Mouse (Mus musculus) spleen, adult 12 weeks (tissue): ENCODE results near the gene Gm10401.

ENCODE experiments used
- DNase-seq: peaks from one replicate; pipeline ENCODE4 v3.0.0; 2022; ENCODE audit warnings: low spot score

Gene Gm10401

DNA sequence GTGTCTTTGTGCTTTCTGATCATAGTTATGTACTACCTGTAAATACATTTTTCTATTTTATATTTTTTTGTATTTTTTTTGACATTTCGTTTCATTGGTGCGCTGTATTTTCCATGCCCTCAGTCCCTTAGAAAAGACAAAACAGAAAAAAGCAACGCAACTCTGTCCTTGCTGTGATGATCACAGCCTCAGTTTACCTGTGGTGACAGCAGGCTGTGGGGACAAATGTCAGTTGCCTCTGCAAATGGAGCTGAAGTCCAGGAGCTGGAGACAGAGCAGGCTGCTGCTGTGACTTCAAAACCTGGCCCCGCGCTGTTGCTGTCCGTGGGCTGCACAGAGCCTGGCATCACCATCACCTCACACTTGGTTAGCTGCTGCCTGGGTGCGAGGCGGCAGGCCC is at the start of gene Gm10401:
Gene Gm10401, minus strand, starts transcription at position 101 of the 400 bp plus-strand sequence.
- DNase-seq, result no peak

DNA sequence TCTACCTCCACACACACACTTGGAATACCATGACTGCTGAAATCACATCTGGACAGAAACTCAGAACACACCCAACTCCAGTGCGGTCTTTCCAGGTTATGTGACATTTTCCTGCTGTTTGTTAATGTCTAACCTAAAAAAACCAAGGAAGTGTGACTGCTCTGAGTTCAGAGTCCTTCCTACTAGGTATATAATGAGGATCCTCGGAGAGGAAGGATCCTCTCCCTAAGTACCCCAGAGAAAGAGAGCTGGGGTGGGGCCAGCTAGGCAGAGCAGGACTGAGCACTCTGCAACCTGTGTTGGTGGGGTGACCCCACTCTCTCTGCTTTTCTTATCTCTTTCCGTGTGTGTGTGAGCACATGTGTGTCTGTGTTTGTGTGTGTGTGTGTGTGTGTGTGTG is 49.3 kb upstream of the Gm10401 start:
- DNase-seq, result no peak

GRCm38 (mm10) chr5:115146747-115147130 is 48.6 kb upstream of the Gm10401 start:
- no peak for DNase-seq

GRCm38 (mm10) chr5:115145976-115146746 is 48.1 kb upstream of the Gm10401 start:
- DNase-seq, result no peak

DNA sequence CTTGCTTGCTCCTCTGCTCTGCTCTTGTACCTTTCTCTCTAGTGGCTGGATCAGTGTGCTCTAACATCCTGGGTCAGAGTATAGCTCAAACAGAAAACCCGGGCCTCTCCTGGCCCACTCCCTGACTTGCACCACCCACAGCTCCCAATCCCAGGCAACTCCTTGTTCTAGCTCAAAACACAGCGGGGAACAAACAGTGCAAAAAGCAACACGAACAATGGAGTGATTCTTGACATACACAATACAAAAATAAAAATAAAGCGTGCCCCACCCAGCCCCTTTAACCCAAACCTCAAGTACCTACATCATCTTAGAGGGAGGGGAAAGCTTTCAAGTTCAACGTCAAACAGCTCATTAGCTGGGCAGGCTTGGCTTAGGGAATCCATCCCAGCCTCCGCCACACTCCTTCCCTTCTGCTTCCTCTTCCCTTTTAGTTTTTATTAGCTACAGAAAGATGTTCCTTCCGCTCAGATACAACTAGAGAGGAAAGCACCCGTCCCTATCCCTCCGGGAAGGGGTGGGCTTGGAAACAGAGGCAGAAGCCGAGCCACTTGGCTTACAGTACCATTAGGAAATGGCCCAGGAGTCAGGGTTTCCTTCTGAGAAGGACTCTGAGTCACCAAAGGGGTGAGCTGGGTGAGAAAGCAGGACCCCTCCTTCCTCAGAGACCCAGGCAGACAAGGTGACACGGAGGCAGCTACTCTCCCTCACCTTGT is 47.3 kb upstream of the Gm10401 start:
- no peak for DNase-seq

DNA sequence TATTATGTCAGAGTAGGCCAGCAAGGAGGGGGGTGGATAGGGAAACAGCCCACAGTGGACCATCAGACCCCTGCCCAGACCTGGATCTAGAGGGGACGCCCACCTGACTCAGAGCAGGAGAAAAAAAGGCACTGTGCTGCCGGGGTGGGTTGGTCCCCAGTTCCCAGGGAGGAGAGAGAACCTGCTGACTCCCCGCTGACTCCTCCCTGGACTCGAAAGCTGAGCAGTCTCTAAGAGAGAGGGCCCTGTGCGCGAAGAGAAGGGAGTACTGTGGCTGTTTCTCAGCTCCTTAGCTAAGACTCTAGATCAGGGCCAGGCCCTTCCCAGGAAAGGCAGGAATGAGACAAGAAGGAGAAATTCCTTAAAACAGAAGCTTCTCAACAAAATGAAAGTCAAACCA is 46.4 kb upstream of the Gm10401 start:
- DNase-seq, result no peak

GRCm38 (mm10) chr5:115143552-115143951 is 45.5 kb upstream of the Gm10401 start:
- DNase-seq, result no peak

GRCm38 (mm10) chr5:115142166-115142697 is 44.1 kb upstream of the Gm10401 start:
- no peak for DNase-seq

- DNase-seq, result no peak
Observed at GRCm38 (mm10) chr5:115140726-115141125, 42.6 kb upstream of the Gm10401 start.

GRCm38 (mm10) chr5:115139124-115139523 is 41.0 kb upstream of the Gm10401 start:
- no peak for DNase-seq

DNA sequence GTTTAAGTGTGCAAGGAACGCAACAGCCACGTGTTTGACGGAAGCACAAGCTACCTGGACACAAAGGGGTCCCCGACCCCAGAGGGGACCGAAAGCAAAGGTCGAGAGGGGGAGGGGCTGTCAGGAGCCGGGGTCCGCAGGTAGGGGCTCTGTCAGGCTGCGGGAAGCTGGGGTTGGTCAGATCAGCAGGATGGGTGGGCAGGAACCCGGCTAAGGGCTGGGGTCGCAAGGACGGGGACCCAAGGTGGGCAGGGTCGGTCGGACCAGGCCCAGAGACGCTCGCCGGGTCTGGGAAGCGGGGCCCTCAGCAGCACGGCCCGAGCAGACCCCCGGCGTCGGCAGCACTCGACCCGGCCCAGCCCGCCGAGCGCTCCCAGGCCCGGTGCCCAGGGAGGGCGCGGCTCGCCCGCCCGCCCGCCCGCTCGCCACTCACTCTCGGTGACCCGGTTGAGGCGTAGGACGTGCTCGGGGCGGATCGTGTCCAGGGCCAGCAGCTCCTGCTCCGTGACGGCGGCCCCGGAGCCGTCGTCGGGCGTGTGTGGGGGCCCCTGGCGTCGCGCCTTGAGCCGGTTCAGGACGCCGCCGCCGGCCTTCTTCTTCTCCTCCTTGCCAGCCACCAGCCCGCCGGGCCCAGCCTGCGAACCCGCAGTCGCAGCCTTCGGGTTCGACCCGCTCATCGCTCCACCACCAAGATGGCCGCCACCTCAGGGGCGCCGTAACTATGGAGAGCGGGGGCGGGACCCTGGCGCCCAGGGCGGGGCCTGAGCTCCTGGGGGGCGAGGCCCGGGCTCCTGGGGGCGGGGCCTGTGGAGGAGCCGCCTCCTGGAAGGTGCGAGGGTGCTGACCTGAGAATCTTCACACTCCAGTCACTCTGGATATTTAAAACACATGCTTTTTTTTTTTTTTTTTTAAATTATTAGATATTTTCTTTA is 36.4 kb upstream of the Gm10401 start, which contains the start of gene Unc119b:
Gene Unc119b, minus strand, starts transcription at position 742 of the 932 bp plus-strand sequence.
- peak; percentile 88 for DNase-seq

DNA sequence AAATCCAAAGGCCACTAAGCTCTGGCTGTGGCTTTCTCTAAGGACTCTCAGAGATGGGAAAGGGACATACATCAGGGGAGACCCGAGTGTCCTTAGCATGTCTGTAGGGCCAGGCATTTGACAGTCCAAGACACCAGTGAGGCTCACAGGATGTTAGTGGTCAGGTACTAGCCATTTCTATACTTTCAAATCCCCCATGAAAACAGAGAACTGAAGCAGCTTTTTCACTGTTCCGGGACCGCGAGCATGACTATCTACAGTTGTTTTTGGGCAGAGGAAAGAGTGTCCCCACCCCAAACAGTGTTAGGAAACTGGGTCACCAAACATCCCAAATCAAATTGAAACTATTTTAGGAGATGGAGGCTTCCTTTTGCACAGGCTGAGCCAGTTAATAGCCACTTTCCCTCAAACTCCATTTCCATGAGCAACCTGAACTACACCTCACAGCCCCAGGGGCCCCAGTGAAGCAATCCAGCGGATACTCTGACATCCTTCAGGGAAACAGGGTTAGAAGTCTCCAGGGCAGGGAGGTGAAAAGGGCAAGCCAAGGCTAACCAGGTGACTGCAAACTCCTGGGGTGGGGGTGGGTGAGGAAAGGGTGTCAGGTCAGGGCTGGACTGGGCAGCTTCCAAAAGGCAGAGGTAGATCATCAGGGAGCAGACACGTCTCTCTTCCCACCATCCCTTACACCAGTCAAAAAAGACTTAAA is 35.4 kb upstream of the Gm10401 start:
- DNase-seq, result no peak

DNA sequence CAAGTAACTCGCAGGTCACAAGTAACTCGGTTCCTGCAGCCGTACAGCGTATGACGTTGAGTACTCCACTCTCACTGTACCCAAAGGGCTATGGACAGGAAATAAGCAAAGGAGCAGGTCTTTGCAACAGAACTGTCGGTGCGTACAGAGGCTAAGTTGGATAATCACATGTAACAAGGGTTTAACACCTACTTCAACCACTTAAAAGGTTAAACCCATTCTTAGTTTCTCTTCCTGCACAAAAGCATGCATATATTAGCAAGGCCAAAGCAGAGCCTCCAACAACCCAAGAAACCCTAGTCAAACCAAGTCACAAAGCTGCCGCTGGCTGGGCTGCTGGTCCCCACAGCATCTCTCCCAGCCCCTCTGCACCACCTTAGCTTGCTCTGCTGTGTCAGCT is 34.4 kb upstream of the Gm10401 start:
- no peak for DNase-seq

DNA sequence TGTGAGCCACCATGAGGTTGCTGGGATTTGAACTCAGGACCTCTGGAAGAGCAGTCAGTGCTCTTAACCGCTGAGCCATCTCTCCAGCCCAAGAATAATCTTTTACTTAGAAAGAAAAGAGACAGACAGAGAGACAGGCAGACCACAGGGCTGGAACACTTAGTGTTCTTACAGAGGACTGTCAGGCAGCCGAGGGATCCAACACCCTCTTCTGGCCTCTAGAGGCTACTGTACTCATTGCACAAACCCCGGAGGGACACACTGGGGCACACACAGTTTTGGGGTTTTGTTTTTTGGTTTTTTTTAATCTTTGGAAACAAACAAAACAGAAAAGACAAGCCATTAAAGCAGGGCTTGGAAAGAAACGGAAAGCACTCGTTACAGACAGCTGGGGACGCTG is 31.2 kb upstream of the Gm10401 start:
- DNase-seq, result no peak

DNA sequence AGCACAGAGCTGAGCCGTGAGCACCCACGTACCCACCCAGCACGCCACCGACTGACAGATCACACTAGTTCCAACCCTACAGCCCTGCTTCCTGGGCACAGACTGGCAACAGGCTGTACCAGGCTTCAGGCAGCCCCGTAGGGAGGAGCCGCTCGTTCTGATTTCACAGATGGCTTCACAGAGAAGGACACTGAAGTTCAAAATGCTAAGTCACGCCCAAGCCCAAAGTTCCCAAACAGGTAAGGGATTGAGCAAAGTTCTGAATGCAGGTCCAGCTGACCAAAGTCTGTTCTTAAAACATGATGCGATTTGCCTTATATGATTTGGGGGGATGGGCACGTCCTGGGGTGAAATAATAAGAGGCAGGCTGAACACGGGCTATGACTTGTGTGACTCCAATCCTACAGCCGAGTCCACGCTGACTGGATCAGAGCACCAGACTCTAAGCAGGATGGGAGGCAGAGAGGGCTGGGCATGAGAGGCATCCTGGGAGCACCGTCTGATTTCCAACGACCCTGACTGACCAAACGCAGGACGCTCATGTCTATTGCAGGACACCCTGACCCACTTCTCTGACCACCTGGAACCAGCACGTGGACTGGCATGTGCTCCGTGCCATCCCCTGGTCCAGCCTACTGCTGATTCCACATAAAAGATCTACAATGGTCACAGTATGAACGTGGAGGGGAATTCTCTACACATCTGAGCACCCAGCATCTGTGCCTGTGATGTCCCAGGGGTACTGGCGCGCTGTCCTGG is 29.5 kb upstream of the Gm10401 start:
- no peak for DNase-seq

GRCm38 (mm10) chr5:115126578-115127312 is 28.6 kb upstream of the Gm10401 start:
- DNase-seq, result no peak

- peak; percentile 61 for DNase-seq
Observed at GRCm38 (mm10) chr5:115125211-115125871, 27.2 kb upstream of the Gm10401 start.

DNA sequence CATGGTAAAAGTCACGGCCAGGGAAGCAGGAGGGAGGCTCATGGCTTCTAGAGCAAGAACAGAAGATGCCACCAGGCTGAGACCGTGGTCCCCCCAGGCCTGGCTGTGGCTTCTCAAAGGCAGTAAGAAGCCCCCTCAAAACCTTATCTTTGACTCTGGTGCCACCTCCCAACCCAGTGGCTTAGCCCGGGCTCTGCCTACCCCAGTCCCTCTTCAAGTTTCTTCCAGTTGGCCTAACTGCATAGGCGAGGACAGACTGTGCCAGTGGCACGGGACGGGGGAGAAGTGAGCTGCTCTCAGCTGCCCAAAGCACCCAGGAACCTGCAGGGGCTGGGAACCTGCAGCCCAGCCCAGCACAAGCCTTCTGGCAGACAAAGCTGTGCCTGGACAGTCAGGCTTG is 26.6 kb upstream of the Gm10401 start:
- DNase-seq, result no peak

- no peak for DNase-seq
Observed at GRCm38 (mm10) chr5:115120978-115121377, 22.9 kb upstream of the Gm10401 start.
